Mouse (Mus musculus) forebrain, embryonic 14.5 days (tissue): ENCODE data around the gene Gm28539. TPM values are rescaled to one million over a fixed set of nuclear protein-coding genes. Genes with fewer than 3 reads are reported as not detected.

Experiments
- ATAC-seq: fragments of 200-750 bp; cut with Nextera tagmentation; 2 replicates; pipeline ENCODE4 v1.8.0; 2017; ENCODE audit warnings: mild to moderate bottlenecking, moderate library complexity
- DNase-seq: peaks from one replicate; pipeline ENCODE4 v3.0.0-alpha.2; 2015; ENCODE audit warnings: low spot score
- H3K27ac ChIP-seq: fragments of 300-500 bp; sonication (generic); 2 replicates; pipeline ENCODE4 v1.5.1; 2014; ENCODE audit warnings: low read depth, mild to moderate bottlenecking, control low read depth, low read length, moderate library complexity
- H3K27me3 ChIP-seq: fragments of 300-500 bp; sonication (generic); replicated peaks from 2 replicates; pipeline ENCODE4 v1.6.1; 2014; ENCODE audit warnings: low read length, control low read depth, mixed read lengths; ENCODE audit not compliant: control insufficient read depth, insufficient read depth
- H3K36me3 ChIP-seq: fragments of 300-500 bp; sonication (generic); 2 replicates; pipeline ENCODE4 v1.6.1; 2014; ENCODE audit warnings: low read length, control low read depth; ENCODE audit not compliant: control insufficient read depth, insufficient read depth
- H3K4me1 ChIP-seq: fragments of 300-500 bp; sonication (generic); 2 replicates; pipeline ENCODE4 v1.6.1; 2014; ENCODE audit warnings: antibody characterized with exemption, low read length, control low read depth; ENCODE audit not compliant: control insufficient read depth, insufficient read depth
- H3K4me2 ChIP-seq: fragments of 300-500 bp; sonication (generic); 2 replicates; pipeline ENCODE4 v1.6.1; 2014; ENCODE audit warnings: mild to moderate bottlenecking, control low read depth, low read length
- H3K4me3 ChIP-seq: fragments of 300-500 bp; sonication (generic); 2 replicates; pipeline ENCODE4 v1.5.1; 2014; ENCODE audit warnings: low read depth, low read length, control low read depth
- H3K9ac ChIP-seq: fragments of 300-500 bp; sonication (generic); 2 replicates; pipeline ENCODE4 v1.6.1; 2014; ENCODE audit warnings: mild to moderate bottlenecking, low read length, control low read depth, moderate library complexity
- H3K9me3 ChIP-seq: fragments of 300-500 bp; sonication (generic); replicated peaks from 2 replicates; pipeline ENCODE4 v1.6.1; 2016; ENCODE audit warnings: low read length, control low read depth, mixed read lengths; ENCODE audit not compliant: control insufficient read depth
- WGBS: fragments of 180-500 bp; shearing (Covaris S2); extraction: QIAGEN DNeasy Blood & Tissue Kit; methylation state at CpG from one replicate; pipeline ENCODE4 v1.1.7; 2014; 5-methylcytosine and 5-hydroxymethylcytosine counted together
- polyA plus RNA-seq: library from polyadenylated mRNA; unstranded; fragments of >200 nt; fragmentation: Nextera tagmentation; extraction: Ambion mirVana; gene quantifications from 2 replicates; pipeline ENCODE4 v1.2.1, GENCODE M21; 2014

Gm28539 gene
- not detected in 2 replicates for polyA plus RNA-seq

GRCm38 (mm10) chr16:18836468-18837208, at the start of gene Gm28539, which contains the start of gene 2510002D24Rik:
Gene Gm28539 (plus strand): TSS chr16:18836584.
Gene 2510002D24Rik (plus strand): TSS chr16:18836578.
- peaks cover 37% of the 10 kb centered on the region for H3K36me3 ChIP-seq
- 1% methylated on average over 46 of the region's 46 CpGs for WGBS
- peak; percentile 95 for DNase-seq
- H3K4me2 ChIP-seq = peak within 1 kb of the TSS; percentile 56
- peak; percentile 97 for ATAC-seq
- H3K9ac ChIP-seq = peak within 1 kb of the TSS; percentile 75
- H3K27ac ChIP-seq = no peak within 1 kb of the TSS
- H3K9me3 ChIP-seq = no peaks in the 10 kb centered on the region
- peak within 1 kb of the TSS; percentile 73 for H3K4me3 ChIP-seq
- no peaks in the 10 kb centered on the region for H3K4me1 ChIP-seq
- no peaks in the 10 kb centered on the region for H3K27me3 ChIP-seq

DNA sequence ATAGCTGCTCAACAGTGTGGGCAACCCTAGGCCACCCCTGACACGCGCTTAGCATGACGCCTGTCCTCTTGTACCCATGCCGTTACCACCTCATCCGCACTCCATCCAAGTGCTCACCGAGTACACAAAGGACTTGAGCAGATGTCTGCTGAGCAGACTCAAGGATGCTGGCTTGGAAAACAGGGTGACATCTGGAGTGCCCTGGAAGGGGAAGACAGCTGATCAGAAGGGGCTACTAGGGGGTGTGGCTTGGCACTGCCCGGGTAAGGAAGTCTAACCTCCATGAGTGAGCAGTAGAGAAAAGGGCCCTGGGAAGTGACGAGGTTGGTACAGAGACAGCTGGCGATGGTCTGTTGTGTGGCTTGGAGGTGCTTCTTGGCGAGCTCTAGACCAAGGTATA, 49.7 kb upstream of the Gm28539 start:
- Histone ChIP-seq H3K4me1 (no peaks in the 10 kb centered on the region), H3K9ac (no peak overlapping the region), H3K27ac (no peak overlapping the region), H3K9me3 (no peaks in the 10 kb centered on the region), H3K4me2 (no peak overlapping the region), H3K27me3 (no peaks in the 10 kb centered on the region), H3K36me3 (peaks cover 54% of the 10 kb centered on the region), H3K4me3 (no peak overlapping the region)
- DNase-seq (no peak), ATAC-seq (no peak)
- 87% methylated on average over 10 of the region's 10 CpGs for whole genome bisulfite sequencing

DNA sequence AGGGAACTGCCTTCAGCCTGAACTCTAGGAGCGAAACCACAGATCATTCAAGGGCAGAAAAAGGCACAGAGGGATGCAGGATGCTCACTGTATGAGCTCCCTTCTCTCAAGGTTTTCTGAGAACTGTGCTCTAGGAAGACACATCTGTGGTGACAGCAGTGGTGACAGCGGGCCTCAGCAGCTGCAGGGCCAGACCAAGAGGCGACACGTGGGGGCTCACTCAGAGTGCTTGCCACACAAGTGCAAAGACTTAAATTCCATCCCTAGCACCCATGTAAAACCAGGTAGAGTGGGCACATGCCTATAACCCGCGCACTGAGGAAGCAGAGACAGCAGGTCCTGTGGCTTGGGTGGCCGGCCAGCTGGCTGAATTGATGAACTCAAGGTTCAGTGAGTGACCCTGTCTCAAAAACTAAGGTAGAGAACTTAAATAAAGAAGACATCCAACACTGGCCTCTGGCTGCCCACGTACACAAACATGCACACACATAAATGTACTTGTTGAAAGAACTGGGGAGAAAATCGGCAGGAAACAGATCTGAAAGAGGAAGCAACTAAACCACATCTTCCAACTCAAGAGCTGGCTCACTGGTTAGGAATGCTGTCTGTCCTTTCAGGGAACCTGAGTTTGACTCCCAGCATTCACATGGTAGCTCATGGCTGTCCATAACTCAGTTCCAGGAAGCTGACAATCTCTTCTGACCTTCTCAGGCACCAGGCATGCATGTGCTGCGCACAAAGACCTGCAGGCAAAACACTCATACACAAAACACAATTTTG, 47.6 kb upstream of the Gm28539 start:
- Histone ChIP-seq H3K4me2 (no peak overlapping the region), H3K27me3 (no peaks in the 10 kb centered on the region), H3K4me3 (no peak overlapping the region), H3K27ac (no peak overlapping the region), H3K4me1 (no peaks in the 10 kb centered on the region), H3K9me3 (no peaks in the 10 kb centered on the region), H3K36me3 (peaks cover 57% of the 10 kb centered on the region), H3K9ac (no peak overlapping the region)
- no peak for ATAC-seq
- DNase-seq = no peak
- 94% methylated on average over 10 of the region's 10 CpGs for WGBS

- no peaks in the 10 kb centered on the region for H3K27me3 ChIP-seq
- no peak for ATAC-seq
- H3K4me2 ChIP-seq = no peak overlapping the region
- H3K4me3 ChIP-seq = no peak overlapping the region
- WGBS = 92% methylated on average over 11 of the region's 11 CpGs
- H3K4me1 ChIP-seq = no peaks in the 10 kb centered on the region
- H3K27ac ChIP-seq = no peak overlapping the region
- H3K9me3 ChIP-seq = no peaks in the 10 kb centered on the region
- peaks cover 67% of the 10 kb centered on the region for H3K36me3 ChIP-seq
- no peak overlapping the region for H3K9ac ChIP-seq
- no peak for DNase-seq
Observed at GRCm38 (mm10) chr16:18795223-18795899, 41.0 kb upstream of the Gm28539 start.

- ATAC-seq (no peak), DNase-seq (no peak)
- 68% methylated on average over 7 of the region's 7 CpGs for WGBS
- no peaks in the 10 kb centered on the region for H3K9me3 ChIP-seq
- H3K27ac ChIP-seq = no peak overlapping the region
- H3K9ac ChIP-seq = no peak overlapping the region
- H3K27me3 ChIP-seq = no peaks in the 10 kb centered on the region
- H3K4me3 ChIP-seq = no peak overlapping the region
- H3K36me3 ChIP-seq = peaks cover 72% of the 10 kb centered on the region
- no peaks in the 10 kb centered on the region for H3K4me1 ChIP-seq
- no peak overlapping the region for H3K4me2 ChIP-seq
Observed at GRCm38 (mm10) chr16:18796645-18797044, 39.7 kb upstream of the Gm28539 start.

GRCm38 (mm10) chr16:18798151-18798550, 38.2 kb upstream of the Gm28539 start:
- no peaks in the 10 kb centered on the region for H3K4me1 ChIP-seq
- H3K27me3 ChIP-seq = no peaks in the 10 kb centered on the region
- peaks cover 67% of the 10 kb centered on the region for H3K36me3 ChIP-seq
- H3K4me2 ChIP-seq = no peak overlapping the region
- no peak overlapping the region for H3K9ac ChIP-seq
- ATAC-seq (no peak), DNase-seq (no peak)
- 91% methylated on average over 5 of the region's 5 CpGs for WGBS
- no peak overlapping the region for H3K4me3 ChIP-seq
- no peaks in the 10 kb centered on the region for H3K9me3 ChIP-seq
- no peak overlapping the region for H3K27ac ChIP-seq

- Histone ChIP-seq H3K27me3 (no peaks in the 10 kb centered on the region), H3K9me3 (no peaks in the 10 kb centered on the region), H3K4me2 (no peak overlapping the region), H3K4me1 (no peaks in the 10 kb centered on the region), H3K4me3 (no peak overlapping the region), H3K36me3 (peaks cover 64% of the 10 kb centered on the region), H3K27ac (no peak overlapping the region), H3K9ac (no peak overlapping the region)
- 75% methylated on average over 2 of the region's 2 CpGs for WGBS
- DNase-seq (peak; percentile 46), ATAC-seq (no peak)
Observed at GRCm38 (mm10) chr16:18798841-18799240, 37.5 kb upstream of the Gm28539 start.

GRCm38 (mm10) chr16:18805746-18806145, 30.6 kb upstream of the Gm28539 start:
- DNase-seq (no peak), ATAC-seq (no peak)
- Histone ChIP-seq H3K4me2 (no peak overlapping the region), H3K4me3 (no peak overlapping the region), H3K9me3 (no peaks in the 10 kb centered on the region), H3K36me3 (peaks cover 46% of the 10 kb centered on the region), H3K4me1 (no peaks in the 10 kb centered on the region), H3K9ac (no peak overlapping the region), H3K27ac (no peak overlapping the region), H3K27me3 (no peaks in the 10 kb centered on the region)
- 82% methylated on average over 2 of the region's 2 CpGs for whole genome bisulfite sequencing
